Mouse (Mus musculus): ENCODE data around the gene Tenm2. TPM values are rescaled to one million over a fixed set of nuclear protein-coding genes. Genes with fewer than 3 reads are reported as not detected.
A peak's percentile ranks its signal among the peaks of the same experiment; 100 is the strongest.

Gene Tenm2
- polyA plus RNA-seq, 1 experiment from 2014 or later: 5.5 TPM

DNA sequence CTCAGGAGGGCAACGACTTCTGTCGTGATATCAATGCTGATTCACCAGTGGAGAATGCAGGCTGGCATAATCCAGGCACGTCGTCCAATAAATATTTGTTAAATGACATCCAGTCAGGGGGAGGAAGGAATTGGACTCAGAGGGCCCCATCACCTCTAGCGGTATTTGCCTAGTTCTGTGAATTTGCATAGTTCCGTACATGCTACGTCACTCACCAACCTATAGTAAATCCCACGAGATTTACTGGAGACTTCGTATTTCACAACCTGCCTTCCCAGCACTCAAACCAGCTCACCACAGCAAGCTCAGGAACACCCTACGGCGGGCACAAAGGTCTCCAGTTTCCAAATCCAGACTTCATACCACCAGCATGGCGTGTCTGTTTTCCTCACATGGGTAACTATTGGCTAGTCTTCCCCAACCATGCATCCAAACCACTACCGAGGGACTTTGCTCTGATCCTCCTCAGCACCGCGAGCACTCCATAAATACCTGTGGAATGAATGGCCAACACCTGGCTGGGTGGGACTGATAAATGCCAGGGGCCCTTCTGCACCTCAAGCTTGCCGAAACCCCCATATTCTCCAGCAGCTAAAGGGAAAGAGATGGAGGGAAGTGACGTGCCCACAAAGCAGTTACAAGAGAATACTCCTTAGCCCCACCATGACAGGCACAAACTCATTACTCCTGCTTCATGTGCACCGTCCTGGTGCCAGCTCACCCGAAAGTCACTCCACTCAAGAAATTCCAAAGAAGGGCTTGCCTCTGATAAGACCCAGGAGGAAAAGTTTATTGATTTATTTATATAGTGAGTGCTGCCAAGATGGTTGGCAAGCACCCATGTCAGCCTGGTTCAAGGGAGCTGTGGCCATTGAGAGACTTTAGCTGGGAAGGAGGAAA lies 1264.7 kb downstream of the Tenm2 start:
- no peak overlapping the region for H3K4me3 ChIP-seq (replicated peaks)
- WGBS: 79% methylated on average over 19 of the region's 19 CpGs
- H3K27ac ChIP-seq (replicated peaks): no peak overlapping the region
- peak; percentile 34; the same call in 1 of the 2 replicates for ATAC-seq (ENCODE audit: insufficient number of reproducible peaks, low FRiP score, low TSS enrichment, low read depth)
- H3K4me2 ChIP-seq (replicated peaks): no peak overlapping the region
- no peaks in the 10 kb centered on the region for H3K27me3 ChIP-seq
- H3K4me1 ChIP-seq: peaks cover 2% of the 10 kb centered on the region
- no peaks in the 10 kb centered on the region for H3K9me3 ChIP-seq (replicated peaks)
- H3K9ac ChIP-seq: no peak overlapping the region
- no peaks in the 10 kb centered on the region for H3K36me3 ChIP-seq

GRCm38 (mm10) chr11:35968291-35968690 lies 1267.5 kb downstream of the Tenm2 start:
- H3K9ac ChIP-seq: no peak overlapping the region
- no peaks in the 10 kb centered on the region; the same call in 1 of the 2 replicates for H3K4me1 ChIP-seq
- no peak for ATAC-seq (ENCODE audit: insufficient number of reproducible peaks, low FRiP score, low TSS enrichment, low read depth)
- H3K27me3 ChIP-seq: no peaks in the 10 kb centered on the region
- H3K27ac ChIP-seq (replicated peaks): no peak overlapping the region
- H3K36me3 ChIP-seq: no peaks in the 10 kb centered on the region
- 87% methylated on average over 10 of the region's 10 CpGs for WGBS
- H3K4me2 ChIP-seq (replicated peaks): no peak overlapping the region
- H3K4me3 ChIP-seq (replicated peaks): no peak overlapping the region
- no peaks in the 10 kb centered on the region for H3K9me3 ChIP-seq (replicated peaks)

DNA sequence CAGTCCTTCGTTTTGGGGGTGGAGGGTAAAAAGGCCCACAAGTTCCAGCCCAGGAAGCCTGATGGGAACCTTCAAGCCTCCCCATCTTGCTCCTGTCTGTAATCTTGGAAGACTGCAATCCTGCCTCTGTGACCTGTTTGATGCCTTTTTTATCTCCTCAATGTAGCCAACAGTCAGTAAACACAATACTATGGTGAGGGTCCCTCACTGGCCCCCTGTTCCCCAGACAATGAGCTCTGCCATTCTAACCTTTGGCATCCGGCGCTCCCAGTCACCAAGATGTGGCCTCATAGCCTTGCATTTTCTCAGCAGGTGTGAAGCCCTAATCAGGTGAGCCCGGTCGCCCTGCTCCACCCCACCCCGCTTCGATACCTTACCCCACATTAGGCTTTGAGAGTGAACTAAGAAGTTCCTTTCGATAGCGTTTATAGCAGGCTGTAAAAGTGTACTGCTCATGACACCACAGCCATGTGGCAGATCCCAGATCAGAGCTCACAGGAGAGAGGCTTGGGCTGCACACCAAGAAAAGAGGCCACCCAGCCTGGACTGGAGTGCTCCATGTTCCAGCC lies 1271.7 kb downstream of the Tenm2 start:
- Histone ChIP-seq H3K4me1 (no peaks in the 10 kb centered on the region; the same call in 1 of the 2 replicates), H3K9me3 (replicated peaks) (no peaks in the 10 kb centered on the region), H3K36me3 (no peaks in the 10 kb centered on the region), H3K9ac (no peak overlapping the region), H3K4me3 (replicated peaks) (no peak overlapping the region), H3K4me2 (replicated peaks) (no peak overlapping the region), H3K27ac (replicated peaks) (no peak overlapping the region), H3K27me3 (no peaks in the 10 kb centered on the region)
- ATAC-seq (ENCODE audit: insufficient number of reproducible peaks, low FRiP score, low TSS enrichment, low read depth): no peak
- 75% methylated on average over 9 of the region's 9 CpGs for WGBS

DNA sequence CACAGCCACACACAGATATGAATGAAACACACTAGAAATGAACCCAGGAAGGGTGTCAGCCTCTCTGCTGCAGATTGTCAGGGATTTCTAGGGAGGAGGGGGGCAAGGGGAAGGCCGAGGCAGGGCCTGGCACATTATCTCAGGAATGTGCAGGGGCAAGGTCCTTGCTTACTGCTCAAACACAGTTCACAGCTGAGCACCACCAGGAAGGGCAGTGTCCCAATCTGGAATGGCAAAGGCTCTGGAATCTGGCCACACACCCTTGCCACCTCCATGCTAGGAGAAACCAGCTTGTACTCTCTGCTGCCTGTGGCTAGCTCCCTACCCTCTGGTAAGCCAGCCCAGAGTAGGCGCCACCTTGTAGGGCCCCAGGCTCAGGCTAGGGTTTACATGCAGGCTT lies 1272.2 kb downstream of the Tenm2 start:
- no peak for ATAC-seq (ENCODE audit: insufficient number of reproducible peaks, low FRiP score, low TSS enrichment, low read depth)
- H3K4me1 ChIP-seq: no peaks in the 10 kb centered on the region; the same call in 1 of the 2 replicates
- no peaks in the 10 kb centered on the region for H3K9me3 ChIP-seq (replicated peaks)
- H3K36me3 ChIP-seq: no peaks in the 10 kb centered on the region
- WGBS: 47% methylated on average over 2 of the region's 2 CpGs
- H3K27me3 ChIP-seq: no peaks in the 10 kb centered on the region
- no peak overlapping the region for H3K4me2 ChIP-seq (replicated peaks)
- H3K9ac ChIP-seq: no peak overlapping the region
- no peak overlapping the region for H3K4me3 ChIP-seq (replicated peaks)
- H3K27ac ChIP-seq (replicated peaks): no peak overlapping the region

DNA sequence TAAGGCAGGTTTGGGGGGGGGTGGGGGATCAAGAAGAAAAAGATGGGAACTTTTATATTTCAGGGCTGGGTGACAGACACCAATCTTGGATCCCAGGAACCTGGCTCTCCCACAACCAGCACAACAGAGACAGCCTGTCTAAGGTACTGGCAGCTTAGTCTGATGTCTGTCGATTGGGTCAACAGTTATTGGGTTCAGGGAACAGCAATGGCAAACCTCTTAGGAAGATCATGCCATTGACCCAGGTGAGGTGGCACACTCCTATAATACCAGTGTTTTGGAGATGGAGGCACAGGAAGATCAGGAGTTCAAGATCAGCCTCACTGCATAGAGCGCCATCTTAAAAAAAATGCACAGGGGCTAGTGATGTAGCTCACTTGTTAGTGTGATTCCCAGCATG lies 1273.3 kb downstream of the Tenm2 start:
- no peaks in the 10 kb centered on the region for H3K36me3 ChIP-seq
- no peak overlapping the region for H3K27ac ChIP-seq (replicated peaks)
- WGBS: 83% methylated on average over 2 of the region's 2 CpGs
- no peak overlapping the region for H3K4me3 ChIP-seq (replicated peaks)
- ATAC-seq (ENCODE audit: insufficient number of reproducible peaks, low FRiP score, low TSS enrichment, low read depth): no peak
- H3K9ac ChIP-seq: no peak overlapping the region
- H3K9me3 ChIP-seq (replicated peaks): no peaks in the 10 kb centered on the region
- H3K4me2 ChIP-seq (replicated peaks): no peak overlapping the region
- H3K27me3 ChIP-seq: no peaks in the 10 kb centered on the region
- no peaks in the 10 kb centered on the region; the same call in 1 of the 2 replicates for H3K4me1 ChIP-seq

- H3K36me3 ChIP-seq: no peaks in the 10 kb centered on the region
- no peak overlapping the region for H3K27ac ChIP-seq (replicated peaks)
- H3K4me3 ChIP-seq (replicated peaks): no peak overlapping the region
- H3K9me3 ChIP-seq (replicated peaks): no peaks in the 10 kb centered on the region
- H3K4me2 ChIP-seq (replicated peaks): no peak overlapping the region
- H3K4me1 ChIP-seq: no peaks in the 10 kb centered on the region; the same call in 1 of the 2 replicates
- no peaks in the 10 kb centered on the region for H3K27me3 ChIP-seq
- no peak for ATAC-seq (ENCODE audit: insufficient number of reproducible peaks, low FRiP score, low TSS enrichment, low read depth)
- H3K9ac ChIP-seq: no peak overlapping the region
- WGBS: 84% methylated on average over 3 of the region's 3 CpGs
Measured at GRCm38 (mm10) chr11:35959270-35959669, 1276.5 kb downstream of the Tenm2 start.
